Mouse (Mus musculus) midbrain, postnatal 0 days (tissue): ENCODE data around the gene Endou. TPM values are rescaled to one million over a fixed set of nuclear protein-coding genes. Genes with fewer than 3 reads are reported as not detected.
"Not testable (repeated sequence)": the region's sequence is repeated elsewhere in the genome, so short reads cannot be mapped to it uniquely, and the experiment has no call there.

ENCODE experiments used
- ATAC-seq: fragments of 200-750 bp; cut with Nextera tagmentation; 2 replicates; pipeline ENCODE4 v1.8.0; 2017; ENCODE audit warnings: moderate number of reproducible peaks, mild to moderate bottlenecking, moderate TSS enrichment, moderate library complexity; ENCODE audit not compliant: low FRiP score
- DNase-seq: peaks from one replicate; pipeline ENCODE4 v3.0.0-alpha.2; 2015; ENCODE audit warnings: low spot score
- H3K27ac ChIP-seq: fragments of 300-500 bp; sonication (generic); 2 replicates; pipeline ENCODE4 v1.5.1; 2014; ENCODE audit warnings: low read depth, mild to moderate bottlenecking, low read length, mixed read lengths
- H3K27me3 ChIP-seq: fragments of 300-500 bp; sonication (generic); 2 replicates; pipeline ENCODE4 v1.6.1; 2014; ENCODE audit warnings: low read length, control low read depth, mixed read lengths; ENCODE audit not compliant: insufficient read depth
- H3K36me3 ChIP-seq: fragments of 300-500 bp; sonication (generic); 2 replicates; pipeline ENCODE4 v1.6.1; 2014; ENCODE audit warnings: low read length, control low read depth, mixed read lengths; ENCODE audit not compliant: insufficient read depth
- H3K4me1 ChIP-seq: fragments of 300-500 bp; sonication (generic); 2 replicates; pipeline ENCODE4 v1.6.1; 2014; ENCODE audit warnings: mild to moderate bottlenecking, control low read depth, antibody characterized with exemption, low read length, mixed read lengths; ENCODE audit not compliant: insufficient read depth
- H3K4me2 ChIP-seq: fragments of 300-500 bp; sonication (generic); 2 replicates; pipeline ENCODE4 v1.6.1; 2014; ENCODE audit warnings: low read depth, mild to moderate bottlenecking, low read length, mixed read lengths; ENCODE audit not compliant: poor library complexity, severe bottlenecking
- H3K4me3 ChIP-seq: fragments of 300-500 bp; sonication (generic); 2 replicates; pipeline ENCODE4 v1.5.1; 2014; ENCODE audit warnings: low read depth, mild to moderate bottlenecking, low read length, moderate library complexity
- H3K9ac ChIP-seq: fragments of 300-500 bp; sonication (generic); replicated peaks from 2 replicates; pipeline ENCODE4 v1.6.1; 2014; ENCODE audit warnings: mild to moderate bottlenecking, low read length, moderate library complexity, mixed read lengths; ENCODE audit not compliant: poor library complexity, severe bottlenecking
- H3K9me3 ChIP-seq: fragments of 300-500 bp; sonication (generic); 2 replicates; pipeline ENCODE4 v1.6.1; 2016; ENCODE audit warnings: low read length, control low read depth
- CTCF ChIP-seq: IDR thresholded peaks from 2 replicates; pipeline ENCODE4 v1.5.1; 2016; ENCODE audit warnings: antibody characterized with exemption, mild to moderate bottlenecking
- WGBS: fragments of 180-500 bp; shearing (Covaris S2); extraction: QIAGEN DNeasy Blood & Tissue Kit; methylation state at CpG from one replicate; pipeline ENCODE4 v1.1.7; 2014; 5-methylcytosine and 5-hydroxymethylcytosine counted together
- polyA plus RNA-seq: library from polyadenylated mRNA; unstranded; fragments of >200 nt; fragmentation: Nextera tagmentation; extraction: Ambion mirVana; gene quantifications from 2 replicates; pipeline ENCODE4 v1.2.1, GENCODE M21; 2015
- total RNA-seq: library from RNA; depleted of rRNA; stranded (reverse); fragments of >200 nt; gene quantifications from 2 replicates; pipeline ENCODE4 v1.2.3, GENCODE M21; 2014

Gene Endou
- total and polyA plus RNA-seq, 2 experiments from 2014 or later = 0.20 to 0.66 TPM

- no peak for ATAC-seq
- no peaks in the 10 kb centered on the region for H3K27me3 ChIP-seq
- H3K36me3 ChIP-seq = peaks cover 38% of the 10 kb centered on the region
- no peak overlapping the region for H3K4me3 ChIP-seq
- no peak overlapping the region for H3K9ac ChIP-seq
- no peak overlapping the region for H3K4me2 ChIP-seq
- TF ChIP-seq CTCF = no peak
- H3K4me1 ChIP-seq = peaks cover 10% of the 10 kb centered on the region; the same call in 1 of the 2 replicates
- no peak for DNase-seq
- no peaks in the 10 kb centered on the region for H3K9me3 ChIP-seq
- H3K27ac ChIP-seq = peak overlapping the region; percentile 13; the same call in 1 of the 2 replicates
- WGBS = 94% methylated on average over 7 of the region's 7 CpGs
These were observed 57.7 kb downstream of the Endou start for GRCm38 (mm10) chr15:97673256-97674000.

- peak overlapping the region; percentile 81 for H3K27ac ChIP-seq
- TF ChIP-seq CTCF = no peak
- H3K36me3 ChIP-seq = peaks cover 27% of the 10 kb centered on the region
- H3K9me3 ChIP-seq = no peaks in the 10 kb centered on the region
- no peak overlapping the region for H3K4me2 ChIP-seq
- DNase-seq (peak; percentile 96), ATAC-seq (peak; percentile 89)
- no peaks in the 10 kb centered on the region for H3K27me3 ChIP-seq
- H3K4me3 ChIP-seq = no peak overlapping the region
- H3K4me1 ChIP-seq = peaks cover 10% of the 10 kb centered on the region; the same call in 1 of the 2 replicates
- 36% methylated on average over 9 of the region's 9 CpGs for WGBS
- H3K9ac ChIP-seq = no peak overlapping the region
These were observed 58.9 kb downstream of the Endou start for GRCm38 (mm10) chr15:97672211-97672765.

- H3K4me1 ChIP-seq = peaks cover 10% of the 10 kb centered on the region; the same call in 1 of the 2 replicates
- no peak overlapping the region for H3K4me2 ChIP-seq
- H3K9me3 ChIP-seq = no peaks in the 10 kb centered on the region
- ATAC-seq = no peak
- H3K4me3 ChIP-seq = no peak overlapping the region
- no peak overlapping the region for H3K27ac ChIP-seq
- 81% methylated on average over 6 of the region's 6 CpGs for WGBS
- H3K9ac ChIP-seq = no peak overlapping the region
- no peaks in the 10 kb centered on the region for H3K27me3 ChIP-seq
- peaks cover 13% of the 10 kb centered on the region for H3K36me3 ChIP-seq
- no peak for TF ChIP-seq CTCF
- DNase-seq = no peak
These were observed 60.6 kb downstream of the Endou start for GRCm38 (mm10) chr15:97670554-97670953.

- not testable (repeated sequence) for H3K4me3 ChIP-seq, ATAC-seq, H3K9ac ChIP-seq, H3K4me1 ChIP-seq, H3K4me2 ChIP-seq, H3K9me3 ChIP-seq, DNase-seq, H3K27me3 ChIP-seq, H3K36me3 ChIP-seq
- peak overlapping the region; percentile 34 for H3K27ac ChIP-seq
- 64% methylated on average over 17 of the region's 17 CpGs for WGBS
These were observed 62.8 kb downstream of the Endou start for GRCm38 (mm10) chr15:97668158-97668877.

GRCm38 (mm10) chr15:97667437-97667836, 63.7 kb downstream of the Endou start:
- 21% methylated on average over 7 of the region's 7 CpGs for WGBS
- Histone ChIP-seq H3K9ac (no peak overlapping the region), H3K4me2 (no peak overlapping the region), H3K4me3 (no peak overlapping the region), H3K4me1 (peaks cover 7% of the 10 kb centered on the region; the same call in 1 of the 2 replicates), H3K9me3 (no peaks in the 10 kb centered on the region), H3K36me3 (no peaks in the 10 kb centered on the region), H3K27me3 (no peaks in the 10 kb centered on the region), H3K27ac (peak overlapping the region; percentile 39)
- no peak for ATAC-seq
- peak; percentile 98 for TF ChIP-seq CTCF
- DNase-seq = peak; percentile 91

- no peak for TF ChIP-seq CTCF
- Histone ChIP-seq H3K9me3 (no peaks in the 10 kb centered on the region), H3K36me3 (no peaks in the 10 kb centered on the region), H3K27me3 (no peaks in the 10 kb centered on the region), H3K4me2 (no peak overlapping the region), H3K4me1 (no peaks in the 10 kb centered on the region), H3K9ac (no peak overlapping the region), H3K27ac (no peak overlapping the region), H3K4me3 (no peak overlapping the region)
- ATAC-seq = no peak
- WGBS = 91% methylated on average over 10 of the region's 10 CpGs
- DNase-seq = no peak
These were observed 64.7 kb downstream of the Endou start for GRCm38 (mm10) chr15:97666457-97666770.
